Mouse (Mus musculus) megakaryocyte, embryonic 14.5 days (primary cell): ENCODE measurements around the gene Pla2r1.

Experiments used
- FLI1 ChIP-seq: IDR thresholded peaks from 2 replicates; pipeline ENCODE4 v1.6.1; 2012; ENCODE audit warnings: low read length, inconsistent platforms, mixed read lengths
- GATA1 ChIP-seq: IDR thresholded peaks from 3 replicates; pipeline ENCODE4 v1.6.1; 2012; ENCODE audit warnings: mixed read lengths, low read length, inconsistent platforms, borderline replicate concordance

- TF ChIP-seq GATA1 (no peak), FLI1 (no peak)
Observed at GRCm38 (mm10) chr2:60583416-60583815, 30.3 kb upstream of the Pla2r1 start.
